Mouse (Mus musculus) G1E (cell line): ENCODE measurements around the gene Runx2. TPM values are rescaled to one million over a fixed set of nuclear protein-coding genes. Genes with fewer than 3 reads are reported as not detected.

Source experiments
- ATAC-seq: 2 replicates; pipeline ENCODE4 v1.8.0; 2016; ENCODE audit warnings: mild to moderate bottlenecking; ENCODE audit not compliant: insufficient number of reproducible peaks, poor library complexity, low FRiP score, severe bottlenecking; ENCODE audit errors: extremely low read depth
- DNase-seq: peaks from one replicate; pipeline ENCODE4 v3.0.0; 2012; ENCODE audit warnings: low spot score
- H3K27me3 ChIP-seq: 2 replicates; pipeline ENCODE4 v1.6.1; 2012; ENCODE audit warnings: mild to moderate bottlenecking, low read length, inconsistent platforms; ENCODE audit not compliant: insufficient read depth
- H3K36me3 ChIP-seq: replicated peaks from 2 replicates; pipeline ENCODE3; 2012; ENCODE audit warnings: mild to moderate bottlenecking, inconsistent platforms
- H3K4me1 ChIP-seq: 2 replicates; pipeline ENCODE4 v1.6.1; 2012; ENCODE audit warnings: low read depth, low read length, inconsistent platforms, mixed read lengths; ENCODE audit not compliant: insufficient read depth
- H3K4me3 ChIP-seq: 2 replicates; pipeline ENCODE4 v1.5.1; 2012; ENCODE audit warnings: low read depth, mild to moderate bottlenecking, inconsistent platforms, low read length, moderate library complexity, mixed read lengths
- H3K9me3 ChIP-seq: replicated peaks from 2 replicates; pipeline ENCODE4 v1.6.1; 2012; ENCODE audit warnings: inconsistent platforms
- CTCF ChIP-seq: IDR thresholded peaks from 2 replicates; pipeline ENCODE4 v1.5.1; 2012; ENCODE audit warnings: low read depth, low read length, inconsistent platforms, mixed read lengths
- GATA1 ChIP-seq: IDR thresholded peaks from 2 replicates; pipeline ENCODE4 v1.6.1; 2012; ENCODE audit warnings: borderline replicate concordance, low read length, inconsistent platforms, mixed read lengths
- GATA2 ChIP-seq: IDR thresholded peaks from 2 replicates; pipeline ENCODE4 v1.6.1; 2012; ENCODE audit warnings: low read depth, low read length, inconsistent platforms, borderline replicate concordance
- POLR2AphosphoS5 ChIP-seq: IDR thresholded peaks from 2 replicates; pipeline ENCODE4 v1.6.1; 2012; ENCODE audit warnings: low read depth, low read length, inconsistent platforms; ENCODE audit not compliant: insufficient replicate concordance
- TAL1 ChIP-seq: conservative IDR thresholded peaks from 2 replicates; pipeline ENCODE4 v1.6.1; 2012; ENCODE audit warnings: low read depth, low read length, inconsistent platforms, mixed read lengths
- polyA plus RNA-seq: library from polyadenylated mRNA; stranded (reverse); fragments of >175 nt; gene quantifications from 2 replicates; pipeline ENCODE4 v1.2.3, GENCODE M21; 2012
- total RNA-seq, 2 experiments: library from RNA; stranded (forward) in 1 of 2; stranded (reverse) in 1 of 2; fragments of 200-1000 nt in 1 of 2; fragments of >200 nt in 1 of 2; fragmentation: Nextera tagmentation in 1 of 2; gene quantifications; 2 replicates each; pipeline ENCODE4 v1.2.3; 2014 to 2017

Gene Runx2
- total and polyA plus RNA-seq, 3 experiments: 0.05 to 2.0 (median 0.05) TPM

- no peak for ATAC-seq
- Histone ChIP-seq H3K4me1 (no peaks in the 10 kb centered on the region), H3K27me3 (no peaks in the 10 kb centered on the region), H3K9me3 (peaks cover 65% of the 10 kb centered on the region), H3K36me3 (no peaks in the 10 kb centered on the region), H3K4me3 (no peak overlapping the region)
- DNase-seq: no peak
- no peak for TF ChIP-seq GATA1
- no peak for TF ChIP-seq TAL1
- no peak for TF ChIP-seq CTCF
- no peak for TF ChIP-seq POLR2AphosphoS5
- TF ChIP-seq GATA2: no peak
Measured at GRCm38 (mm10) chr17:44528617-44529016, 286.0 kb downstream of the Runx2 start.

GRCm38 (mm10) chr17:44524146-44524545 lies 290.5 kb downstream of the Runx2 start:
- Histone ChIP-seq H3K36me3 (no peaks in the 10 kb centered on the region), H3K27me3 (no peaks in the 10 kb centered on the region), H3K9me3 (peaks cover 67% of the 10 kb centered on the region), H3K4me3 (no peak overlapping the region), H3K4me1 (no peaks in the 10 kb centered on the region)
- ATAC-seq: no peak
- TF ChIP-seq CTCF: no peak
- TF ChIP-seq POLR2AphosphoS5: no peak
- TF ChIP-seq GATA1: no peak
- TF ChIP-seq GATA2: no peak
- TF ChIP-seq TAL1: no peak
- no peak for DNase-seq

GRCm38 (mm10) chr17:44522906-44523305 lies 291.7 kb downstream of the Runx2 start:
- H3K4me1 ChIP-seq: no peaks in the 10 kb centered on the region
- H3K27me3 ChIP-seq: no peaks in the 10 kb centered on the region
- peaks cover 67% of the 10 kb centered on the region for H3K9me3 ChIP-seq
- no peak for TF ChIP-seq CTCF
- H3K36me3 ChIP-seq: no peaks in the 10 kb centered on the region
- H3K4me3 ChIP-seq: no peak overlapping the region
- no peak for ATAC-seq
- no peak for DNase-seq

DNA sequence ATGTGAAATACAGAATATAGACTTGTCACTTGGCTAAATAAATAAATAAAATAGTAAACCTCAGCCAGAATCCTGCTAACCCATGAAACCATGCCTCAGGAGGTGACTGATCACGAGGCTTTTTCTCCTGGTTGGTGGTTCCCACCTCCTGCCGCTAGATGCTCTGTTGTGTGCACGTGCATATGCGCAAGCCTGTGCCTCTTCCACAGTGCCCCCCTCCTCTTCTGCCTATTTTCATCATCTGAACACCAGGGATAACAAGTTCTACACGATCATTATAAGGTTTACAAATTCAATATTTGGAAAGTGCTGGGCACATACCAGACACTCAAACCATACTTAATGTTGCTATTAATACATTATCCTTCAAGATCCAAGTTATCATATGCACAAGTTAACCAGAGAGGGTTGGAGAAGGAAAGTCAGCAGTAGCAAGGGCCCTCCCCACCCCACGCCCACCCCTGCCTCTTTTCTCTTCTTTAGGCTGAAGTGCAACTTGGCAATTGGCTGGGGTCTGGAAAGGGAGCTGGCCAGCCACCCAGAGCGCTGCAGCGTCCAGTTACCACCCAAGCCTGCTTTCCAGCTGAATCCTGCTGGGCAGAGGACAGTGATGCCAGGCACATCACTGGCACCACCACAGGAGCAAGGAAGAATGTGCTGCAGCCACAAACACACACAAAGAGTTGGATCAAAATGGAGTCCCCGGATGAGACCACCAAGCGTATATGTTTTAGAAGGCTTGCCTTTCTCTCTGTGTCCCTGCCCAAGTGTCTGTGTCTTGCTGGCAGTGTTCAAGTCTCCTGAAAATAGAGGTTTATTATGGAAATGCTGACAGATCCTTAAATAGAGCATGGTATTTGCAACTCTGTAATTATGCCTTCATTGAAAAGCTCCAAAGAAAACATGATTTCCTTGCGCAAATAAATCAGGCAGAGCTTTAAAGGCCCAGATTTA lies 294.2 kb downstream of the Runx2 start:
- H3K36me3 ChIP-seq: no peaks in the 10 kb centered on the region
- no peak for ATAC-seq
- H3K27me3 ChIP-seq: no peaks in the 10 kb centered on the region
- DNase-seq: no peak
- no peaks in the 10 kb centered on the region for H3K4me1 ChIP-seq
- no peak for TF ChIP-seq GATA1
- TF ChIP-seq TAL1: no peak
- TF ChIP-seq GATA2: no peak
- no peak for TF ChIP-seq CTCF
- TF ChIP-seq POLR2AphosphoS5: no peak
- H3K4me3 ChIP-seq: no peak overlapping the region
- peaks cover 68% of the 10 kb centered on the region for H3K9me3 ChIP-seq

- no peak for DNase-seq
- ATAC-seq: no peak
- no peaks in the 10 kb centered on the region for H3K36me3 ChIP-seq
- H3K4me3 ChIP-seq: no peak overlapping the region
- H3K27me3 ChIP-seq: no peaks in the 10 kb centered on the region
- TF ChIP-seq TAL1: no peak
- TF ChIP-seq CTCF: no peak
- no peak for TF ChIP-seq GATA2
- no peak for TF ChIP-seq GATA1
- TF ChIP-seq POLR2AphosphoS5: no peak
- no peaks in the 10 kb centered on the region for H3K4me1 ChIP-seq
- peaks cover 68% of the 10 kb centered on the region for H3K9me3 ChIP-seq
Measured at GRCm38 (mm10) chr17:44519356-44519755, 295.2 kb downstream of the Runx2 start.

- no peak for TF ChIP-seq GATA2
- TF ChIP-seq CTCF: no peak
- TF ChIP-seq GATA1: no peak
- TF ChIP-seq POLR2AphosphoS5: no peak
- no peak for TF ChIP-seq TAL1
- H3K4me1 ChIP-seq: no peaks in the 10 kb centered on the region
- no peak for DNase-seq
Measured at GRCm38 (mm10) chr17:44518156-44518555, 296.4 kb downstream of the Runx2 start.

More at GRCm38 (mm10) chr17:44518156-44518555, 296.4 kb downstream of the Runx2 start:
- Histone ChIP-seq H3K27me3 (no peaks in the 10 kb centered on the region), H3K4me3 (no peak overlapping the region), H3K36me3 (no peaks in the 10 kb centered on the region), H3K9me3 (peaks cover 69% of the 10 kb centered on the region)
- ATAC-seq: no peak
